Mouse (Mus musculus): ENCODE results near the gene Bmp5.

- TF ChIP-seq TAL1 (IDR thresholded peaks at IDR 0.05; ENCODE audit: low read length), result no peak
- TF ChIP-seq GATA1 (IDR thresholded peaks at IDR 0.05; ENCODE audit: low read length), result no peak
These were observed 10.8 kb downstream of the Bmp5 start for GRCm38 (mm10) chr9:75785959-75786358.
